Mouse (Mus musculus): ENCODE results near the gene Stard13. TPM values are rescaled to one million over a fixed set of nuclear protein-coding genes. Genes with fewer than 3 reads are reported as not detected.

The Stard13 gene
- polyA plus RNA-seq, 1 experiment from 2014 or later: 1.4 TPM

GRCm38 (mm10) chr5:151151549-151151948 is 82.1 kb downstream of the Stard13 start:
- Histone ChIP-seq H3K9ac (ENCODE audit: low read depth, low read length) (no peak overlapping the region), H3K4me1 (ENCODE audit: control insufficient read depth, insufficient read depth, low read length) (peaks cover 3% of the 10 kb centered on the region; the same call in 1 of the 2 replicates), H3K27me3 (ENCODE audit: control insufficient read depth, insufficient read depth, low read length) (no peaks in the 10 kb centered on the region), H3K4me2 (no peak overlapping the region), H3K9me3 (replicated peaks; ENCODE audit: control insufficient read depth, low read length) (no peaks in the 10 kb centered on the region), H3K27ac (ENCODE audit: low read depth, low read length) (no peak overlapping the region), H3K36me3 (ENCODE audit: control insufficient read depth, insufficient read depth, low read length) (no peaks in the 10 kb centered on the region), H3K4me3 (ENCODE audit: low read depth, low read length) (no peak overlapping the region)
- 89% methylated on average over 9 of the region's 9 CpGs for WGBS (ENCODE audit: insufficient replicate concordance)
- ATAC-seq (replicated peaks; ENCODE audit: insufficient number of reproducible peaks, low FRiP score, low TSS enrichment): no peak

GRCm38 (mm10) chr5:151149509-151149908 is 84.1 kb downstream of the Stard13 start:
- 49% methylated on average over 8 of the region's 8 CpGs for WGBS (ENCODE audit: insufficient replicate concordance)
- ATAC-seq (replicated peaks; ENCODE audit: insufficient number of reproducible peaks, low FRiP score, low TSS enrichment): no peak
- Histone ChIP-seq H3K4me1 (ENCODE audit: control insufficient read depth, insufficient read depth, low read length) (no peaks in the 10 kb centered on the region), H3K4me2 (no peak overlapping the region), H3K36me3 (ENCODE audit: control insufficient read depth, insufficient read depth, low read length) (no peaks in the 10 kb centered on the region), H3K9ac (ENCODE audit: low read depth, low read length) (no peak overlapping the region), H3K27me3 (ENCODE audit: control insufficient read depth, insufficient read depth, low read length) (no peaks in the 10 kb centered on the region), H3K4me3 (ENCODE audit: low read depth, low read length) (no peak overlapping the region), H3K27ac (ENCODE audit: low read depth, low read length) (no peak overlapping the region), H3K9me3 (replicated peaks; ENCODE audit: control insufficient read depth, low read length) (no peaks in the 10 kb centered on the region)

DNA sequence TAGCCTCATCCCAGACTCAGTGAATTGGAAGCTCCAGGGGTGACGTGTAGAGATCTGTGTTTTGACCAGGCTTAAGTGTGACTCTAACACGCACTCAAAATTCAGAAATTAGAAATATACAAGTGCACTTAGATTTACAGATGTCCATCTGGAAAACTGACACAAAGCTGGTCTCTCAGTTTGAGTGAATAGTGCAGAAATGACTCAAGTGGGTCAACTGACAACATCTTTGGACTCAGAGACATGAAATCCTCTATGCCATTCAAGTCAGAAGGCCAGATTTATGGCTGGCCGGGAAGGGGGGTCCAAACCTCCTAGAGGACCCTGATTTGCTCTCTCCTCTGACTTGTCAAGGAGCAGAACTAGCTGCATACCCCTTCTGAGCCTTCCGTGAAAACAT is 85.6 kb downstream of the Stard13 start:
- no peaks in the 10 kb centered on the region for H3K9me3 ChIP-seq (replicated peaks; ENCODE audit: control insufficient read depth, low read length)
- no peak overlapping the region for H3K9ac ChIP-seq (ENCODE audit: low read depth, low read length)
- ATAC-seq (replicated peaks; ENCODE audit: insufficient number of reproducible peaks, low FRiP score, low TSS enrichment): no peak
- no peak overlapping the region for H3K4me3 ChIP-seq (ENCODE audit: low read depth, low read length)
- H3K4me2 ChIP-seq: no peak overlapping the region
- WGBS (ENCODE audit: insufficient replicate concordance): 79% methylated on average over 4 of the region's 4 CpGs
- peaks cover 4% of the 10 kb centered on the region for H3K4me1 ChIP-seq (ENCODE audit: control insufficient read depth, insufficient read depth, low read length)
- H3K27me3 ChIP-seq (ENCODE audit: control insufficient read depth, insufficient read depth, low read length): no peaks in the 10 kb centered on the region
- H3K27ac ChIP-seq (ENCODE audit: low read depth, low read length): no peak overlapping the region
- H3K36me3 ChIP-seq (ENCODE audit: control insufficient read depth, insufficient read depth, low read length): no peaks in the 10 kb centered on the region

DNA sequence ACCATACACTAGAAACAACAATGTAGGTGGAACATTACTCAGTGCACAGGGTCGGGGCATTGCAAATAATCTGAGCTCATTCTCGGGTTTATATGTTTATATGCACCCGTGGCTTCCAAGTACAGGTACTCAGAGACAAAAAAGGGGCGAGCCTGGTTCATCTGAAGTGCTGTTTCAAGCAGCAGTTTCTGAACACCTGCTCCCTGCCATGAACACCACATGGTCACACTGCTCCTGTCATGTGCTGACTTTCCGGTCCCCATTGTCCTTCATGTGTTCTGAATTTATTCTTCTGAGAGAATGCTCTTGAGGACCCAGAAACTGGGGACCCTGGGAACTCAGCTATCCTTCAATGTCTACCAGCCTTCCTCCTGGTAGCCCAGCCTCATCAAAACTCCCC is 87.8 kb downstream of the Stard13 start:
- no peak overlapping the region for H3K4me2 ChIP-seq
- no peak overlapping the region for H3K27ac ChIP-seq (ENCODE audit: low read depth, low read length)
- peaks cover 13% of the 10 kb centered on the region for H3K4me1 ChIP-seq (ENCODE audit: control insufficient read depth, insufficient read depth, low read length)
- no peak overlapping the region for H3K4me3 ChIP-seq (ENCODE audit: low read depth, low read length)
- H3K9me3 ChIP-seq (replicated peaks; ENCODE audit: control insufficient read depth, low read length): no peaks in the 10 kb centered on the region
- H3K36me3 ChIP-seq (ENCODE audit: control insufficient read depth, insufficient read depth, low read length): no peaks in the 10 kb centered on the region
- 80% methylated on average over 5 of the region's 5 CpGs for WGBS (ENCODE audit: insufficient replicate concordance)
- no peaks in the 10 kb centered on the region for H3K27me3 ChIP-seq (ENCODE audit: control insufficient read depth, insufficient read depth, low read length)
- H3K9ac ChIP-seq (ENCODE audit: low read depth, low read length): no peak overlapping the region
- ATAC-seq (replicated peaks; ENCODE audit: insufficient number of reproducible peaks, low FRiP score, low TSS enrichment): no peak

DNA sequence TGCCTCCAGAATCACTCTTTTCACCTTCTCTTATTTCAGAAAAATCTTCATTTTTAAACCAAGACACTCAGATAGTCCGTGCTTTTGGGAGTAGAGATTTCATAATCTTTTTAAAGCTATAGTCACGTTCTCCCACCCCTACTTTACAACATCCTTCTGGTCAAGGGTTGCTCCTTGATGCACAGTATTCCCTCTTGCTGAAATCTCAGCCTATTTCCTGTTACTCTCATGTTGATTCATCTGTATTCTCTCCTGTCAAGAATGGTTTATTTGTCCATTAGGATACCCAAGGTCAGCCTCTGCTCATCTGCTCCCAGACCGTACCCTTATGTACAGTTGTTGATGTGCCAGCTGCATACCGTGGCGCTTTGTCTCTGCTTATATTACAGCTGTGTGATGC is 89.7 kb downstream of the Stard13 start:
- H3K4me3 ChIP-seq (ENCODE audit: low read depth, low read length): no peak overlapping the region
- H3K36me3 ChIP-seq (ENCODE audit: control insufficient read depth, insufficient read depth, low read length): no peaks in the 10 kb centered on the region
- no peak overlapping the region for H3K9ac ChIP-seq (ENCODE audit: low read depth, low read length)
- H3K9me3 ChIP-seq (replicated peaks; ENCODE audit: control insufficient read depth, low read length): no peaks in the 10 kb centered on the region
- no peaks in the 10 kb centered on the region for H3K27me3 ChIP-seq (ENCODE audit: control insufficient read depth, insufficient read depth, low read length)
- no peak overlapping the region for H3K4me2 ChIP-seq
- no peak overlapping the region for H3K27ac ChIP-seq (ENCODE audit: low read depth, low read length)
- 74% methylated on average over 5 of the region's 5 CpGs for WGBS (ENCODE audit: insufficient replicate concordance)
- ATAC-seq (replicated peaks; ENCODE audit: insufficient number of reproducible peaks, low FRiP score, low TSS enrichment): no peak
- H3K4me1 ChIP-seq (ENCODE audit: control insufficient read depth, insufficient read depth, low read length): peaks cover 13% of the 10 kb centered on the region

- no peak overlapping the region for H3K9ac ChIP-seq (ENCODE audit: low read depth, low read length)
- H3K9me3 ChIP-seq (replicated peaks; ENCODE audit: control insufficient read depth, low read length): no peaks in the 10 kb centered on the region
- 0 out of 2 replicates have a peak overlapping the region, but pooled peaks have one; percentile 42 for H3K27ac ChIP-seq (ENCODE audit: low read depth, low read length)
- peaks cover 13% of the 10 kb centered on the region for H3K4me1 ChIP-seq (ENCODE audit: control insufficient read depth, insufficient read depth, low read length)
- no peak for ATAC-seq (replicated peaks; ENCODE audit: insufficient number of reproducible peaks, low FRiP score, low TSS enrichment)
- H3K27me3 ChIP-seq (ENCODE audit: control insufficient read depth, insufficient read depth, low read length): no peaks in the 10 kb centered on the region
- 23% methylated on average over 11 of the region's 11 CpGs for WGBS (ENCODE audit: insufficient replicate concordance)
- no peak overlapping the region for H3K4me3 ChIP-seq (ENCODE audit: low read depth, low read length)
- H3K36me3 ChIP-seq (ENCODE audit: control insufficient read depth, insufficient read depth, low read length): no peaks in the 10 kb centered on the region
- H3K4me2 ChIP-seq: no peak overlapping the region
Measured at GRCm38 (mm10) chr5:151142671-151143601, 90.7 kb downstream of the Stard13 start.

DNA sequence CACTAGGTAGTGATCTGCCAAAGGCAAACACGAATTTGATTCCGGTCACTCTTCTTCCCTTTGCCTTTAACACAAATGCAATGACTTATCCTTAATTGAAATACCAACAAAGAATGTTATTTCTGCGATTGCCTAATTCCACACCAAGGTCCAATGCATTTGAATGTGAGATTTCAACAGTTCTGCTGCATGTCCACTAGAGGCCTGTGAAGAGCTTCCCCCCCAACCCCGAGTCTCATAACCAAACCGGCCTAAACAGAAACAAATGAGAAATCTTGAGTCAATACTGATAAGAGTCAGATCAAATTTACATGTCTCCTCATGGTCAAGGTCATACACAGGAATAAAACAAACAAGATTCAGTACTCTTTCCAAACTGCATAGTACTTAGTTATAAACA is 91.4 kb downstream of the Stard13 start:
- ATAC-seq (replicated peaks; ENCODE audit: insufficient number of reproducible peaks, low FRiP score, low TSS enrichment): no peak
- Histone ChIP-seq H3K27ac (ENCODE audit: low read depth, low read length) (0 out of 2 replicates have a peak overlapping the region, but pooled peaks have one; percentile 42), H3K9ac (ENCODE audit: low read depth, low read length) (no peak overlapping the region), H3K9me3 (replicated peaks; ENCODE audit: control insufficient read depth, low read length) (no peaks in the 10 kb centered on the region), H3K4me1 (ENCODE audit: control insufficient read depth, insufficient read depth, low read length) (peaks cover 13% of the 10 kb centered on the region), H3K4me2 (no peak overlapping the region), H3K36me3 (ENCODE audit: control insufficient read depth, insufficient read depth, low read length) (no peaks in the 10 kb centered on the region), H3K27me3 (ENCODE audit: control insufficient read depth, insufficient read depth, low read length) (no peaks in the 10 kb centered on the region), H3K4me3 (ENCODE audit: low read depth, low read length) (no peak overlapping the region)
- 40% methylated on average over 5 of the region's 5 CpGs for WGBS (ENCODE audit: insufficient replicate concordance)

DNA sequence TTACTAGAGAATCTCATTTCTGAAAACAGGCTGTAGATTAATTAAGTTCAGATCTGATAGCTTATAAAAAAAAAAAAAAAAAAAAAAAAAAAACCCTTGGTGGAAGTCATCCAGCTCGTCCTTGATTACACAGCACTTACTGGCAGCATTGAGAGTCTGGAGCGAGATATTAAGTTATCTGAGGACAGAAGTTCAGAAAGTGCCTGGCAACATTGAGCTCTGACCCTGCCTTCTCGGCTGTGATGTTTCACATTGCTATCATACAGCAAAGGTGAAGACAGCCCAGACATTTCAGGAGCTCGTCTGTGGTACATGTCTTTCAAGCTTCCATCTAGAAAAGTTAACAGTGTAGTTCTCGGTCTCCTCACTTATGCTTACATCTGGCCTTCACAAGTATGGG is 95.7 kb downstream of the Stard13 start:
- Histone ChIP-seq H3K4me3 (ENCODE audit: low read depth, low read length) (no peak overlapping the region), H3K4me2 (no peak overlapping the region), H3K9me3 (replicated peaks; ENCODE audit: control insufficient read depth, low read length) (no peaks in the 10 kb centered on the region), H3K36me3 (ENCODE audit: control insufficient read depth, insufficient read depth, low read length) (no peaks in the 10 kb centered on the region), H3K4me1 (ENCODE audit: control insufficient read depth, insufficient read depth, low read length) (peaks cover 21% of the 10 kb centered on the region), H3K27me3 (ENCODE audit: control insufficient read depth, insufficient read depth, low read length) (no peaks in the 10 kb centered on the region), H3K27ac (ENCODE audit: low read depth, low read length) (no peak overlapping the region), H3K9ac (ENCODE audit: low read depth, low read length) (no peak overlapping the region)
- WGBS (ENCODE audit: insufficient replicate concordance): 37% methylated on average over 5 of the region's 5 CpGs
- ATAC-seq (replicated peaks; ENCODE audit: insufficient number of reproducible peaks, low FRiP score, low TSS enrichment): no peak

DNA sequence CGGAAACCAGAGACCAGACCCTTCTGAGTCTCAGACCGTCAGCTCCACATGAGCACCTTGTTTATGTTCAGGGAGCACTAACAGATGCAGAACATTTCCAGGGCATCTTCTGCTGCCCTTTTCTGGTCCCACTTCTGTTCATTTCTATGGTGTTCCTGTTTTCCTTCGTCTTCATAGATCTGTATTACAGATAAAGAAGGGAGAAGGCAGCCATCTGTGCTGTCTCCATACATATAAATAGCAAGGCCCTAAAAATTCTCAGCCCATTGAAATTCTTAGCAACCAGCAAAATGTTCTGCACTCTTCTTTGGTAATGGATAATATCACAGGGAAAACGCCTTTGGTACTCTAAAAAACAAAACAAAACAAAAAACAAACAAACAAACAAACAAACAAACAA is 96.3 kb downstream of the Stard13 start:
- Histone ChIP-seq H3K27ac (ENCODE audit: low read depth, low read length) (no peak overlapping the region), H3K36me3 (ENCODE audit: control insufficient read depth, insufficient read depth, low read length) (no peaks in the 10 kb centered on the region), H3K4me3 (ENCODE audit: low read depth, low read length) (no peak overlapping the region), H3K9me3 (replicated peaks; ENCODE audit: control insufficient read depth, low read length) (no peaks in the 10 kb centered on the region), H3K27me3 (ENCODE audit: control insufficient read depth, insufficient read depth, low read length) (no peaks in the 10 kb centered on the region), H3K4me1 (ENCODE audit: control insufficient read depth, insufficient read depth, low read length) (peaks cover 18% of the 10 kb centered on the region), H3K4me2 (no peak overlapping the region), H3K9ac (ENCODE audit: low read depth, low read length) (no peak overlapping the region)
- no peak for ATAC-seq (replicated peaks; ENCODE audit: insufficient number of reproducible peaks, low FRiP score, low TSS enrichment)
- WGBS (ENCODE audit: insufficient replicate concordance): 78% methylated on average over 4 of the region's 4 CpGs

Measured in heart, embryonic 11.5 days (tissue).